Mouse (Mus musculus) heart, postnatal 25 days (tissue): ENCODE results near the gene Nat8f7. TPM values are rescaled to one million over a fixed set of nuclear protein-coding genes. Genes with fewer than 3 reads are reported as not detected.
"Not testable (repeated sequence)": the region's sequence is repeated elsewhere in the genome, so short reads cannot be mapped to it uniquely, and the experiment has no call there.

Experiments used
- DNase-seq: peaks from one replicate; pipeline ENCODE4 v3.0.0; 2022; ENCODE audit warnings: low spot score
- intact Hi-C: fragments of 180-260 bp; cut with DNase I; formaldehyde crosslinking; loops from one replicate; pipeline ENCODE4 v1.15.1; 2025
- microRNA-seq: library from miRNA; unstranded; fragments of <30 nt; microRNA quantifications from one replicate; pipeline ENCODE4 v1.2.0, GENCODE M21; 2022
- total RNA-seq, 2 experiments: library from RNA; stranded (reverse); gene quantifications; 2 replicates each; pipeline ENCODE4 v1.2.3; 2021

The Nat8f7 gene
- total RNA-seq = not detected

DNA sequence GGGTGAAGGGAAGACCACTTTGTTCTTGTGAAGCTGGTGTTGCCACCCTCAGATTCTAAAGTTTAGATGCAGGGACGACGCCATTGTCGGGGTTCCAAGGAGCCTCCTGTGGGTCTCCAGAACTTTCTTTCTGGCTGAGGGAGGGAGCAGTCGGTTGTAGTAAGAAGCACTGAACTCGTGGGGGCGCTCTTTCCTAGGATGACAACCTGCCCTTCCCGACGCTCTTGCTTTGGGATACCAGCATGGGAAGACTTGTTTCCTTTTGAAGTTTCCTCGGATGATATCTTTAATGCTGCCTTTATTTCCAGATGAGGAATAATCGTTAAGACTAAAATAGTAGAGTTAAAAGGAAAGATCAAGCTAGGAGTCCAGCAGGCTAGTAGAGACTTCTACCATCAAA lies at the start of gene Nat8f7:
Nat8f7 (minus strand) TSS at position 101 of the 400 bp plus-strand sequence.
- not testable (repeated sequence) for DNase-seq

DNA sequence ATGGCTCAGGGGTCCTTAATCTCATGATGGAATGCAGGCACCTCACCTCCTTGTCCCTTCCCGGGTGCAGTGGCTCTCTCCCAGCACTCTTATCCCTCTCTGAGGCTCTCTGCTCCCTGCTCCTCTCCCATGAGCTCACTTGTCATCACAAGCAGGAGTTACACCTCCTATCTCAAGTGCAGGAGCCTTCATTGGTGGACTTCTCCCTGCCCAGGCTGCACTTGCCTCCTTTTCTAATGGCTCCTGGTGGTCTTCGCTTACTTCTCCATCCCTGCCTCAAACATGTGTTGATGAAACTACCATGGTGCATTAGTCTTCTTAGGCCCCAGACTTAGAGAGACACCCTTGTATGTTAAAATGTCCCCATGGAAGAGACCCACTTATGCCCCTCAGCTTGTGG lies 49.7 kb upstream of the Nat8f7 start:
- intact Hi-C loops, DNase-seq: not testable (repeated sequence)

More for the DNA sequence above, at the start of gene Nat8f7:
- intact Hi-C loops = not testable (repeated sequence)

DNA sequence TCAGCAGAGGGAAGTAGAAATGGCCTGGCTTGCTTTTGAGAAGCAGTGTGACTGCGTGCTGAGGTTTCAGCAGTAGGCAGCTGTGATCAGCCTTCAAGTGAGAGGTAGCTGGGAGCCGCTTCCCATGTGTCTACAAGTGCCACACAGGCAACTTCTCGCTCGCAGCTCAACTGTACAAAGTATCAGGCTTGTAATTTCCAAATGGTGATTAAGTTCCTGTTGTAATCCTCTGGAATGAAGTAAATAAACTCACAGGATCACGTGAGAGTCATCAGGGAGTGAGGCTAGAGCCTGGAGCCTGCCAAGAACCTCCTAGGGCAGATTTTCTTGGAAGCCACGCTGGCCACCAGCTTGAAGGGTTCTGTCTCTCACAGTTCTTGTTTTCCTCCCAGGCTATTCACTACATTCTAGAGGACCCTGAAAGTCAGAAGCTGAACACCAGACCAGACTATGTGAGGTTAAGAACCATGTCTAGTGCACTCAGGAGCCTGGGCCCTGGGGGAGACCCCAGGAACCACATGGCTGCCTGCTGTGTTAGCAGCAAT lies 42.8 kb upstream of the Nat8f7 start:
- intact Hi-C loops, DNase-seq: not testable (repeated sequence)

DNA sequence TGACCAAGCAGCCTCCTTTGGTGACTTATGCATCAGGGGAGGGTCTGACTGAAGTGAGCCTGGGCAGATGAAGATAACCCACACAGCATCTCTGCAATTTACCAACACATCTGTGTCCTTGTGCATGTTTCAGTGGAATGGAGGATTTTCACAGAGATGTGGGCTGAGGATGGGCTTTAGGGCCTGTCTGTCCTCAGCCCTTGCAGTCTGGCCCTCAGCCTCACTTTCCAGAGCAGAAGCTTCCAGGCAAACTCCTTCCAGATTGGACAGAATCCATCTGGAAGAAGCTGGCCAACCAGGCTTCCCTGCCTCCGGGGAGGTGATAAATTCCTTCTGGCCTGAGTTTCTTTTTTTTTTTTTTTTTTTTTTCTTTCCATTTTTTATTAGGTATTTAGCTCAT lies 3.4 kb downstream of the Nat8f7 start:
- intact Hi-C loops, DNase-seq: not testable (repeated sequence)

DNA sequence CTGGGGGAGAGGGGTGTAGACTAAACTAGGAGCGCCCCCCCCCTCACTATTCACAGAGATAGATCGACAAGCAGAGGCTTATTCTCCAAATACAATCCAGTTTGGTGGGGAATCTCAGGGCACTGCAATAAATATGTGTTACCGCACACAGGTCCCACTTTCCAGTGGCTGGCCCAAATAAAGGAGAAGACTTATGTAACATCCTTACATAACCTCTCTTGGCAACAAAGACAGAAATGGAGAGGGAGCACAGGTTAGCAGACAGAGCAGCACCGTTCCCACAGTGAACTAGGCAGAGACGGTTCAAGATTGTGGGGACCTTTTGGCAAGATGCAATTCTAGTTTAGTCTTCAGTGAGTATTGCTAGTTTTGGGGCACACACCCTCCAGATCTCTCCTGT lies 3.8 kb downstream of the Nat8f7 start:
- DNase-seq, intact Hi-C loops: not testable (repeated sequence)

DNA sequence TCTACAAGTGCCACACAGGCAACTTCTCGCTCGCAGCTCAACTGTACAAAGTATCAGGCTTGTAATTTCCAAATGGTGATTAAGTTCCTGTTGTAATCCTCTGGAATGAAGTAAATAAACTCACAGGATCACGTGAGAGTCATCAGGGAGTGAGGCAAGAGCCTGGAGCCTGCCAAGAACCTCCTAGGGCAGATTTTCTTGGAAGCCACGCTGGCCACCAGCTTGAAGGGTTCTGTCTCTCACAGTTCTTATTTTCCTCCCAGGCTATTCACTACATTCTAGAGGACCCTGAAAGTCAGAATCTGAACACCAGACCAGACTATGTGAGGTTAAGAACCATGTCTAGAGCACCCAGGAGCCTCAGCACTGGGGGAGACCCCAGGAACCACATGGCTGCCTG lies 11.1 kb downstream of the Nat8f7 start:
- intact Hi-C loops = not testable (repeated sequence)
- DNase-seq = peak; percentile 40

Small RNAs within 50 kb of the gene (microRNA-seq; reads per million reads assigned to microRNA genes)
- gene Gm27317 = not detected

Other genes with a start within 250 kb of the Nat8f7 start
- not detected for gene Fbxo41, start 210.2 kb downstream of the Nat8f7 start, total RNA-seq
- gene Egr4, start 199.6 kb downstream of the Nat8f7 start, total RNA-seq = not detected
- 1 to 10 TPM; 2.1 to 2.2 TPM for gene Alms1, start 125.7 kb downstream of the Nat8f7 start, total RNA-seq
- gene Nat8f3, start 52.5 kb upstream of the Nat8f7 start, total RNA-seq = under 1 TPM; 0.18 to 0.31 TPM
- gene Nat8f6, start 107.7 kb upstream of the Nat8f7 start, total RNA-seq = not detected
- not detected for gene Nat8f5, start 107.8 kb upstream of the Nat8f7 start, total RNA-seq
- not detected for gene Nat8, start 118.9 kb upstream of the Nat8f7 start, total RNA-seq
- not detected for gene Nat8f2, start 156.0 kb upstream of the Nat8f7 start, total RNA-seq
- under 1 TPM; 0.73 to 0.91 TPM for gene Nat8f4, start 191.7 kb upstream of the Nat8f7 start, total RNA-seq
- 10 to 100 TPM; 11.8 to 13.1 TPM for gene Tprkb, start 198.7 kb upstream of the Nat8f7 start, total RNA-seq
- 1 to 10 TPM; 2.0 to 3.9 TPM for gene Nat8f1, start 202.5 kb upstream of the Nat8f7 start, total RNA-seq
- 10 to 100 TPM; 43.6 to 51.7 TPM for gene Dusp11, start 248.5 kb upstream of the Nat8f7 start, total RNA-seq